Mouse (Mus musculus): ENCODE results near the gene Eif4g3. TPM values are rescaled to one million over a fixed set of nuclear protein-coding genes. Genes with fewer than 3 reads are reported as not detected.

Gene Eif4g3
- polyA plus RNA-seq, 1 experiment from 2014 or later = 51.0 TPM

- H3K4me1 ChIP-seq (replicated peaks) = peaks cover 28% of the 10 kb centered on the region
- no peak overlapping the region for H3K27ac ChIP-seq (replicated peaks)
- no peaks in the 10 kb centered on the region for H3K9me3 ChIP-seq
- peaks cover 2% of the 10 kb centered on the region; the same call in 1 of the 2 replicates for H3K36me3 ChIP-seq
- no peaks in the 10 kb centered on the region for H3K27me3 ChIP-seq
- no peak overlapping the region for H3K4me2 ChIP-seq
- H3K9ac ChIP-seq = no peak overlapping the region
- no peak for ATAC-seq (ENCODE audit: low FRiP score, low read depth)
- 60% methylated on average over 2 of the region's 2 CpGs for WGBS
- no peak overlapping the region for H3K4me3 ChIP-seq
Measured at GRCm38 (mm10) chr4:138068598-138068997, 75.8 kb downstream of the Eif4g3 start.

GRCm38 (mm10) chr4:138069371-138069770 is 76.5 kb downstream of the Eif4g3 start:
- no peak overlapping the region for H3K27ac ChIP-seq (replicated peaks)
- peaks cover 29% of the 10 kb centered on the region for H3K4me1 ChIP-seq (replicated peaks)
- no peak for ATAC-seq (ENCODE audit: low FRiP score, low read depth)

GRCm38 (mm10) chr4:138071497-138071896 is 78.7 kb downstream of the Eif4g3 start:
- H3K9me3 ChIP-seq = no peaks in the 10 kb centered on the region
- H3K4me2 ChIP-seq = no peak overlapping the region
- no peak for ATAC-seq (ENCODE audit: low FRiP score, low read depth)
- 65% methylated on average over 6 of the region's 6 CpGs for WGBS
- peaks cover 28% of the 10 kb centered on the region for H3K4me1 ChIP-seq (replicated peaks)
- H3K27ac ChIP-seq (replicated peaks) = no peak overlapping the region
- H3K9ac ChIP-seq = no peak overlapping the region
- H3K27me3 ChIP-seq = no peaks in the 10 kb centered on the region
- no peak overlapping the region for H3K4me3 ChIP-seq
- peaks cover 2% of the 10 kb centered on the region; the same call in 1 of the 2 replicates for H3K36me3 ChIP-seq

More at GRCm38 (mm10) chr4:138069371-138069770, 76.5 kb downstream of the Eif4g3 start:
- H3K9ac ChIP-seq = no peak overlapping the region
- 94% methylated on average over 4 of the region's 4 CpGs for WGBS
- no peak overlapping the region for H3K4me3 ChIP-seq
- H3K36me3 ChIP-seq = peaks cover 2% of the 10 kb centered on the region; the same call in 1 of the 2 replicates
- H3K4me2 ChIP-seq = no peak overlapping the region
- H3K27me3 ChIP-seq = no peaks in the 10 kb centered on the region
- H3K9me3 ChIP-seq = no peaks in the 10 kb centered on the region

- H3K4me2 ChIP-seq = no peak overlapping the region
- no peak for ATAC-seq (ENCODE audit: low FRiP score, low read depth)
- no peaks in the 10 kb centered on the region; the same call in 1 of the 2 replicates for H3K36me3 ChIP-seq
- peak overlapping the region; percentile 35; the same call in 1 of the 2 replicates for H3K27ac ChIP-seq (replicated peaks)
- 94% methylated on average over 11 of the region's 11 CpGs for WGBS
- no peak overlapping the region for H3K9ac ChIP-seq
- no peak overlapping the region for H3K4me3 ChIP-seq
- no peaks in the 10 kb centered on the region for H3K27me3 ChIP-seq
- no peaks in the 10 kb centered on the region for H3K9me3 ChIP-seq
- H3K4me1 ChIP-seq (replicated peaks) = peaks cover 28% of the 10 kb centered on the region
Measured at GRCm38 (mm10) chr4:138073086-138073485, 80.3 kb downstream of the Eif4g3 start.

- Histone ChIP-seq H3K27me3 (no peaks in the 10 kb centered on the region), H3K9me3 (no peaks in the 10 kb centered on the region), H3K4me3 (no peak overlapping the region), H3K4me2 (no peak overlapping the region), H3K9ac (no peak overlapping the region), H3K4me1 (replicated peaks) (peaks cover 24% of the 10 kb centered on the region), H3K27ac (replicated peaks) (peak overlapping the region; percentile 35; the same call in 1 of the 2 replicates), H3K36me3 (no peaks in the 10 kb centered on the region; the same call in 1 of the 2 replicates)
- WGBS = 65% methylated on average over 7 of the region's 7 CpGs
- no peak for ATAC-seq (ENCODE audit: low FRiP score, low read depth)
Measured at GRCm38 (mm10) chr4:138073531-138073930, 80.7 kb downstream of the Eif4g3 start.

GRCm38 (mm10) chr4:138074896-138075584 is 82.2 kb downstream of the Eif4g3 start:
- Histone ChIP-seq H3K4me2 (no peak overlapping the region), H3K27ac (replicated peaks) (no peak overlapping the region), H3K9ac (no peak overlapping the region), H3K36me3 (no peaks in the 10 kb centered on the region; the same call in 1 of the 2 replicates), H3K4me3 (no peak overlapping the region), H3K27me3 (no peaks in the 10 kb centered on the region), H3K4me1 (replicated peaks) (peaks cover 22% of the 10 kb centered on the region), H3K9me3 (no peaks in the 10 kb centered on the region)
- ATAC-seq (ENCODE audit: low FRiP score, low read depth) = no peak
- WGBS = 70% methylated on average over 6 of the region's 6 CpGs

- Histone ChIP-seq H3K36me3 (no peaks in the 10 kb centered on the region; the same call in 1 of the 2 replicates), H3K4me2 (no peak overlapping the region), H3K4me3 (no peak overlapping the region), H3K27me3 (no peaks in the 10 kb centered on the region), H3K9ac (no peak overlapping the region), H3K4me1 (replicated peaks) (peaks cover 29% of the 10 kb centered on the region), H3K27ac (replicated peaks) (no peak overlapping the region), H3K9me3 (no peaks in the 10 kb centered on the region)
- ATAC-seq (ENCODE audit: low FRiP score, low read depth) = no peak
- WGBS = 91% methylated on average over 3 of the region's 3 CpGs
Measured at GRCm38 (mm10) chr4:138077663-138078295, 85.0 kb downstream of the Eif4g3 start.

GRCm38 (mm10) chr4:138079234-138079633 is 86.4 kb downstream of the Eif4g3 start:
- WGBS = 87% methylated on average over 5 of the region's 5 CpGs
- no peak for ATAC-seq (ENCODE audit: low FRiP score, low read depth)
- Histone ChIP-seq H3K4me3 (no peak overlapping the region), H3K9me3 (no peaks in the 10 kb centered on the region), H3K36me3 (peaks cover 5% of the 10 kb centered on the region; the same call in 1 of the 2 replicates), H3K27ac (replicated peaks) (no peak overlapping the region), H3K4me2 (no peak overlapping the region), H3K9ac (no peak overlapping the region), H3K27me3 (no peaks in the 10 kb centered on the region), H3K4me1 (replicated peaks) (peaks cover 30% of the 10 kb centered on the region)

- H3K27ac ChIP-seq (replicated peaks) = no peak overlapping the region
- WGBS = 79% methylated on average over 8 of the region's 8 CpGs
- no peak overlapping the region for H3K9ac ChIP-seq
- peaks cover 11% of the 10 kb centered on the region; the same call in 1 of the 2 replicates for H3K36me3 ChIP-seq
- no peak overlapping the region for H3K4me2 ChIP-seq
- H3K4me3 ChIP-seq = no peak overlapping the region
- no peaks in the 10 kb centered on the region for H3K27me3 ChIP-seq
- ATAC-seq (ENCODE audit: low FRiP score, low read depth) = no peak
- H3K4me1 ChIP-seq (replicated peaks) = peaks cover 49% of the 10 kb centered on the region
- H3K9me3 ChIP-seq = no peaks in the 10 kb centered on the region
Measured at GRCm38 (mm10) chr4:138082466-138082865, 89.6 kb downstream of the Eif4g3 start.

GRCm38 (mm10) chr4:138084103-138084502 is 91.3 kb downstream of the Eif4g3 start:
- peaks cover 11% of the 10 kb centered on the region for H3K36me3 ChIP-seq
- H3K27me3 ChIP-seq = no peaks in the 10 kb centered on the region
- no peak overlapping the region for H3K4me2 ChIP-seq
- peaks cover 49% of the 10 kb centered on the region for H3K4me1 ChIP-seq (replicated peaks)
- H3K9me3 ChIP-seq = no peaks in the 10 kb centered on the region
- peak overlapping the region; percentile 66 for H3K27ac ChIP-seq (replicated peaks)
- 71% methylated on average over 8 of the region's 8 CpGs for WGBS
- H3K9ac ChIP-seq = no peak overlapping the region
- no peak overlapping the region for H3K4me3 ChIP-seq
- ATAC-seq (ENCODE audit: low FRiP score, low read depth) = no peak

GRCm38 (mm10) chr4:138084851-138085573 is 92.2 kb downstream of the Eif4g3 start:
- Histone ChIP-seq H3K4me2 (no peak overlapping the region), H3K27me3 (no peaks in the 10 kb centered on the region), H3K36me3 (peaks cover 11% of the 10 kb centered on the region), H3K9ac (no peak overlapping the region), H3K4me3 (no peak overlapping the region), H3K9me3 (no peaks in the 10 kb centered on the region), H3K4me1 (replicated peaks) (peaks cover 49% of the 10 kb centered on the region), H3K27ac (replicated peaks) (peak overlapping the region; percentile 66)
- WGBS = 47% methylated on average over 13 of the region's 13 CpGs
- ATAC-seq (ENCODE audit: low FRiP score, low read depth) = peak; percentile 46; the same call in 1 of the 2 replicates

GRCm38 (mm10) chr4:138086949-138087348 is 94.1 kb downstream of the Eif4g3 start:
- Histone ChIP-seq H3K9ac (no peak overlapping the region), H3K4me2 (no peak overlapping the region), H3K36me3 (peaks cover 11% of the 10 kb centered on the region), H3K27me3 (no peaks in the 10 kb centered on the region), H3K4me1 (replicated peaks) (peaks cover 37% of the 10 kb centered on the region), H3K4me3 (no peak overlapping the region), H3K27ac (replicated peaks) (no peak overlapping the region), H3K9me3 (no peaks in the 10 kb centered on the region)
- no peak for ATAC-seq (ENCODE audit: low FRiP score, low read depth)
- WGBS = 79% methylated on average over 5 of the region's 5 CpGs
